Mouse (Mus musculus): ENCODE data around the gene Mvb12a. TPM values are rescaled to one million over a fixed set of nuclear protein-coding genes. Genes with fewer than 3 reads are reported as not detected.

The Mvb12a gene
- total RNA-seq, 2 experiments from 2014 or later = 19.9 to 23.9 TPM

GRCm38 (mm10) chr8:71558958-71559690 is 16.4 kb downstream of the Mvb12a start:
- peak; percentile 58 for ATAC-seq (replicated peaks; ENCODE audit: low FRiP score, low TSS enrichment, poor library complexity, severe bottlenecking)

- no peak for ATAC-seq (replicated peaks; ENCODE audit: low FRiP score, low TSS enrichment, poor library complexity, severe bottlenecking)
Measured at GRCm38 (mm10) chr8:71560071-71560470, 17.3 kb downstream of the Mvb12a start.

- no peak for ATAC-seq (replicated peaks; ENCODE audit: low FRiP score, low TSS enrichment, poor library complexity, severe bottlenecking)
Measured at GRCm38 (mm10) chr8:71560765-71561164, 18.0 kb downstream of the Mvb12a start.

GRCm38 (mm10) chr8:71561401-71561800 is 18.7 kb downstream of the Mvb12a start:
- peak; percentile 53 for ATAC-seq (replicated peaks; ENCODE audit: low FRiP score, low TSS enrichment, poor library complexity, severe bottlenecking)

- peak; percentile 60 for ATAC-seq (replicated peaks; ENCODE audit: low FRiP score, low TSS enrichment, poor library complexity, severe bottlenecking)
Measured at GRCm38 (mm10) chr8:71562751-71563150, 20.0 kb downstream of the Mvb12a start.

- ATAC-seq (replicated peaks; ENCODE audit: low FRiP score, low TSS enrichment, poor library complexity, severe bottlenecking) = no peak
Measured at GRCm38 (mm10) chr8:71563992-71564391, 21.3 kb downstream of the Mvb12a start.

GRCm38 (mm10) chr8:71566501-71566900 is 23.8 kb downstream of the Mvb12a start, which contains the start of gene Nxnl1:
TSS of gene Nxnl1 (minus strand) at chr8:71566601.
- no peak for ATAC-seq (replicated peaks; ENCODE audit: low FRiP score, low TSS enrichment, poor library complexity, severe bottlenecking)

- ATAC-seq (replicated peaks; ENCODE audit: low FRiP score, low TSS enrichment, poor library complexity, severe bottlenecking) = no peak
Measured at GRCm38 (mm10) chr8:71567587-71567986, 24.9 kb downstream of the Mvb12a start.

GRCm38 (mm10) chr8:71568387-71568937 is 25.7 kb downstream of the Mvb12a start, which contains the start of gene Slc27a1:
TSS of gene Slc27a1 (plus strand) at chr8:71568882.
- ATAC-seq (replicated peaks; ENCODE audit: low FRiP score, low TSS enrichment, poor library complexity, severe bottlenecking) = no peak

- no peak for ATAC-seq (replicated peaks; ENCODE audit: low FRiP score, low TSS enrichment, poor library complexity, severe bottlenecking)
Measured at GRCm38 (mm10) chr8:71568941-71569340, 26.2 kb downstream of the Mvb12a start.

- peak; percentile 61 for ATAC-seq (replicated peaks; ENCODE audit: low FRiP score, low TSS enrichment, poor library complexity, severe bottlenecking)
Measured at GRCm38 (mm10) chr8:71569366-71570290, 26.9 kb downstream of the Mvb12a start.

GRCm38 (mm10) chr8:71570291-71570954 is 27.7 kb downstream of the Mvb12a start:
- peak; percentile 83 for ATAC-seq (replicated peaks; ENCODE audit: low FRiP score, low TSS enrichment, poor library complexity, severe bottlenecking)

GRCm38 (mm10) chr8:71572077-71572476 is 29.4 kb downstream of the Mvb12a start:
- ATAC-seq (replicated peaks; ENCODE audit: low FRiP score, low TSS enrichment, poor library complexity, severe bottlenecking) = no peak

- no peak for ATAC-seq (replicated peaks; ENCODE audit: low FRiP score, low TSS enrichment, poor library complexity, severe bottlenecking)
Measured at GRCm38 (mm10) chr8:71572847-71573633, 30.3 kb downstream of the Mvb12a start.

GRCm38 (mm10) chr8:71574426-71574825 is 31.7 kb downstream of the Mvb12a start:
- ATAC-seq (replicated peaks; ENCODE audit: low FRiP score, low TSS enrichment, poor library complexity, severe bottlenecking) = no peak

GRCm38 (mm10) chr8:71575020-71575419 is 32.3 kb downstream of the Mvb12a start:
- no peak for ATAC-seq (replicated peaks; ENCODE audit: low FRiP score, low TSS enrichment, poor library complexity, severe bottlenecking)

GRCm38 (mm10) chr8:71577856-71578387 is 35.2 kb downstream of the Mvb12a start:
- no peak for ATAC-seq (replicated peaks; ENCODE audit: low FRiP score, low TSS enrichment, poor library complexity, severe bottlenecking)

GRCm38 (mm10) chr8:71579009-71579408 is 36.3 kb downstream of the Mvb12a start:
- ATAC-seq (replicated peaks; ENCODE audit: low FRiP score, low TSS enrichment, poor library complexity, severe bottlenecking) = no peak

Measured in megakaryocyte-erythroid progenitor cell, adult 5-6 weeks (primary cell).